Mouse (Mus musculus) midbrain, embryonic 10.5 days (tissue): ENCODE measurements around the gene Gm9125. TPM values are rescaled to one million over a fixed set of nuclear protein-coding genes. Genes with fewer than 3 reads are reported as not detected.
"Not testable (repeated sequence)": the region's sequence is repeated elsewhere in the genome, so short reads cannot be mapped to it uniquely, and the experiment has no call there.

Source experiments
- DNase-seq: peaks from one replicate; pipeline ENCODE4 v3.0.0-alpha.2; 2017; ENCODE audit warnings: low spot score
- H3K27ac ChIP-seq: fragments of 300-500 bp; sonication (generic); replicated peaks from 2 replicates; pipeline ENCODE4 v1.5.1; 2016; ENCODE audit warnings: mild to moderate bottlenecking
- H3K27me3 ChIP-seq: fragments of 300-500 bp; sonication (generic); 2 replicates; pipeline ENCODE4 v1.6.1; 2016; ENCODE audit warnings: low read depth, mild to moderate bottlenecking; ENCODE audit not compliant: poor library complexity, severe bottlenecking
- H3K36me3 ChIP-seq: fragments of 300-500 bp; sonication (generic); 2 replicates; pipeline ENCODE4 v1.6.1; 2016; ENCODE audit warnings: mild to moderate bottlenecking, moderate library complexity
- H3K4me1 ChIP-seq: fragments of 300-500 bp; sonication (generic); 2 replicates; pipeline ENCODE4 v1.6.1; 2016
- H3K4me3 ChIP-seq: fragments of 300-500 bp; sonication (generic); 2 replicates; pipeline ENCODE4 v1.5.1; 2016; ENCODE audit warnings: mild to moderate bottlenecking, moderate library complexity
- H3K9me3 ChIP-seq: fragments of 300-500 bp; sonication (generic); replicated peaks from 2 replicates; pipeline ENCODE4 v1.6.1; 2016; ENCODE audit warnings: mild to moderate bottlenecking
- WGBS: fragments of 180-500 bp; shearing (Covaris S2); methylation state at CpG from one replicate; pipeline ENCODE4 v1.1.7; 2016; 5-methylcytosine and 5-hydroxymethylcytosine counted together
- polyA plus RNA-seq: library from polyadenylated mRNA; unstranded; fragments of >200 nt; fragmentation: Nextera tagmentation; extraction: Ambion mirVana; gene quantifications from 2 replicates; pipeline ENCODE4 v1.2.1, GENCODE M21; 2016

Gene Gm9125
- polyA plus RNA-seq, result not detected in 2 replicates

GRCm38 (mm10) chr3:94054785-94055184 lies at the start of gene Gm9125:
Gene Gm9125, minus strand, starts transcription at chr3:94054885.
- H3K27ac ChIP-seq, H3K36me3 ChIP-seq, H3K4me1 ChIP-seq, H3K9me3 ChIP-seq, H3K27me3 ChIP-seq, H3K4me3 ChIP-seq, DNase-seq: not testable (repeated sequence)
- WGBS, result 87% methylated on average over 2 of the region's 3 CpGs

DNA sequence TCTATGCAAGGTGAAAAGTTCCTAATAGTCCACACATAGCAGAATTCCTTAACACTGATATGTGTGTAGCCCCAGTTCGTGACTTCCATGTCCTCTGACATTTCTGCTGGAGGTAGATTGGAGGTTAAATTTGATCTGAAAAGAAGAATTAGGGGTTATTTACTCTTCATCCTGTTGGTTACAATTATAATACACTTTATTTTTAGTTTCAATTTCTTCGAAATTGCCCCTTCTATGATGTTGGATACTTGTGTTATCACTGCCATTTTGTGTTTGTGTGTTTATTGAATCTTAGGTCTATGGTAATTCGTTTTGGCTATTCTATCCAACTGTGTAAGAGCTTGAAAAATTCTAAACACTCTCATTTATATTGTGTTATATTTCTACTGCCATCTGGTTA lies 17.9 kb upstream of the Gm9125 start, which contains the start of gene Gm10697:
Gm10697 (minus strand) TSS at position 101 of the 400 bp plus-strand sequence.
- 78% methylated on average over 1 of the region's 3 CpGs for WGBS
- not testable (repeated sequence) for H3K36me3 ChIP-seq, DNase-seq, H3K27me3 ChIP-seq, H3K4me1 ChIP-seq, H3K27ac ChIP-seq, H3K4me3 ChIP-seq, H3K9me3 ChIP-seq

GRCm38 (mm10) chr3:94049566-94050121 lies 5.0 kb downstream of the Gm9125 start:
- H3K36me3 ChIP-seq, result not testable (repeated sequence)
- WGBS, result 50% methylated on average over 1 of the region's 5 CpGs

GRCm38 (mm10) chr3:94038241-94038640 lies 16.4 kb downstream of the Gm9125 start:
- not testable (repeated sequence) for DNase-seq, H3K27ac ChIP-seq, H3K27me3 ChIP-seq, H3K4me1 ChIP-seq, H3K4me3 ChIP-seq, H3K9me3 ChIP-seq, H3K36me3 ChIP-seq
- WGBS, result 94% methylated on average over 1 of the region's 1 CpGs

More at GRCm38 (mm10) chr3:94049566-94050121, 5.0 kb downstream of the Gm9125 start:
- H3K27ac ChIP-seq, H3K9me3 ChIP-seq, H3K4me1 ChIP-seq, DNase-seq, H3K4me3 ChIP-seq, H3K27me3 ChIP-seq: not testable (repeated sequence)

GRCm38 (mm10) chr3:94034400-94034799 lies 20.3 kb downstream of the Gm9125 start:
- not testable (repeated sequence) for H3K4me1 ChIP-seq, H3K36me3 ChIP-seq, H3K9me3 ChIP-seq, H3K27me3 ChIP-seq, H3K27ac ChIP-seq, H3K4me3 ChIP-seq, DNase-seq
- 95% methylated on average over 18 of the region's 18 CpGs for WGBS

Other genes with a start within 250 kb of the Gm9125 start
- gene Tdpoz3, start 228.9 kb downstream of the Gm9125 start, polyA plus RNA-seq, result not detected in 2 replicates
- not detected in 2 replicates for gene Gm9117, start 111.3 kb downstream of the Gm9125 start, polyA plus RNA-seq
- gene Tdpoz5, start 93.6 kb downstream of the Gm9125 start, polyA plus RNA-seq, result not detected in 2 replicates
- gene Gm10697, start 17.8 kb upstream of the Gm9125 start, polyA plus RNA-seq, result not detected in 2 replicates
- not detected in 2 replicates for gene Gm10696, start 123.3 kb upstream of the Gm9125 start, polyA plus RNA-seq
- not detected in 2 replicates for gene Gm5286, start 141.8 kb upstream of the Gm9125 start, polyA plus RNA-seq
- gene Gm4778, start 209.2 kb upstream of the Gm9125 start, polyA plus RNA-seq, result not detected in 2 replicates